Mouse (Mus musculus): ENCODE results near the gene Ephb4. TPM values are rescaled to one million over a fixed set of nuclear protein-coding genes. Genes with fewer than 3 reads are reported as not detected.

The Ephb4 gene
- polyA plus RNA-seq, 1 experiment from 2014 or later: 10.8 TPM

GRCm38 (mm10) chr5:137338256-137338655 lies 11.7 kb upstream of the Ephb4 start:
- no peaks in the 10 kb centered on the region for H3K36me3 ChIP-seq
- ATAC-seq (ENCODE audit: low read depth): peak; percentile 82
- under 1% methylated on average over 19 of the region's 19 CpGs for WGBS

GRCm38 (mm10) chr5:137338663-137339289 lies 11.1 kb upstream of the Ephb4 start:
- peak; percentile 15; the same call in 1 of the 2 replicates for ATAC-seq (ENCODE audit: low read depth)
- no peaks in the 10 kb centered on the region for H3K9me3 ChIP-seq
- no peaks in the 10 kb centered on the region for H3K36me3 ChIP-seq
- peaks cover 32% of the 10 kb centered on the region for H3K4me1 ChIP-seq (replicated peaks)
- H3K4me2 ChIP-seq: peak overlapping the region; percentile 83
- H3K4me3 ChIP-seq: peak overlapping the region; percentile 42
- H3K9ac ChIP-seq: peak overlapping the region; percentile 74
- WGBS: 1% methylated on average over 11 of the region's 11 CpGs
- peak overlapping the region; percentile 83 for H3K27ac ChIP-seq (replicated peaks)
- H3K27me3 ChIP-seq: no peaks in the 10 kb centered on the region; the same call in 1 of the 2 replicates

More at GRCm38 (mm10) chr5:137338256-137338655, 11.7 kb upstream of the Ephb4 start:
- H3K4me2 ChIP-seq: peak overlapping the region; percentile 83
- no peaks in the 10 kb centered on the region for H3K9me3 ChIP-seq
- H3K27me3 ChIP-seq: no peaks in the 10 kb centered on the region; the same call in 1 of the 2 replicates
- peak overlapping the region; percentile 83 for H3K27ac ChIP-seq (replicated peaks)
- peak overlapping the region; percentile 74 for H3K9ac ChIP-seq
- H3K4me3 ChIP-seq: peak overlapping the region; percentile 42
- H3K4me1 ChIP-seq (replicated peaks): peaks cover 34% of the 10 kb centered on the region

GRCm38 (mm10) chr5:137339290-137339979 lies 10.5 kb upstream of the Ephb4 start:
- Histone ChIP-seq H3K4me1 (replicated peaks) (peaks cover 25% of the 10 kb centered on the region), H3K9me3 (no peaks in the 10 kb centered on the region), H3K36me3 (no peaks in the 10 kb centered on the region), H3K27ac (replicated peaks) (peak overlapping the region; percentile 83), H3K4me2 (peak overlapping the region; percentile 83), H3K9ac (peak overlapping the region; percentile 74), H3K4me3 (peak overlapping the region; percentile 42), H3K27me3 (no peaks in the 10 kb centered on the region; the same call in 1 of the 2 replicates)
- whole genome bisulfite sequencing: 8% methylated on average over 22 of the region's 22 CpGs
- ATAC-seq (ENCODE audit: low read depth): peak; percentile 68

- Histone ChIP-seq H3K27ac (replicated peaks) (peak overlapping the region; percentile 83), H3K4me1 (replicated peaks) (peaks cover 25% of the 10 kb centered on the region), H3K9ac (peak overlapping the region; percentile 74; the same call in 1 of the 2 replicates), H3K4me3 (0 out of 2 replicates have a peak overlapping the region, but pooled peaks have one; percentile 42), H3K9me3 (no peaks in the 10 kb centered on the region), H3K27me3 (no peaks in the 10 kb centered on the region; the same call in 1 of the 2 replicates), H3K4me2 (peak overlapping the region; percentile 83), H3K36me3 (no peaks in the 10 kb centered on the region)
- no peak for ATAC-seq (ENCODE audit: low read depth)
- WGBS: 72% methylated on average over 6 of the region's 6 CpGs
These were observed 9.7 kb upstream of the Ephb4 start for GRCm38 (mm10) chr5:137340222-137340621.

GRCm38 (mm10) chr5:137342407-137343012 lies 7.4 kb upstream of the Ephb4 start:
- Histone ChIP-seq H3K27me3 (0 out of 2 replicates have a peak, but pooled peaks cover under 1% of the 10 kb centered on the region), H3K4me2 (no peak overlapping the region), H3K27ac (replicated peaks) (no peak overlapping the region), H3K4me3 (no peak overlapping the region), H3K9ac (no peak overlapping the region), H3K36me3 (no peaks in the 10 kb centered on the region), H3K4me1 (replicated peaks) (peaks cover 23% of the 10 kb centered on the region), H3K9me3 (no peaks in the 10 kb centered on the region)
- 83% methylated on average over 7 of the region's 7 CpGs for WGBS
- ATAC-seq (ENCODE audit: low read depth): no peak

- no peak overlapping the region for H3K27ac ChIP-seq (replicated peaks)
- no peak overlapping the region for H3K4me3 ChIP-seq
- H3K4me2 ChIP-seq: no peak overlapping the region
- ATAC-seq (ENCODE audit: low read depth): no peak
- H3K36me3 ChIP-seq: no peaks in the 10 kb centered on the region
- 92% methylated on average over 5 of the region's 5 CpGs for WGBS
- H3K9me3 ChIP-seq: no peaks in the 10 kb centered on the region
- peaks cover 23% of the 10 kb centered on the region for H3K4me1 ChIP-seq (replicated peaks)
- H3K9ac ChIP-seq: no peak overlapping the region
- H3K27me3 ChIP-seq: peaks cover 5% of the 10 kb centered on the region; the same call in 1 of the 2 replicates
These were observed 6.5 kb upstream of the Ephb4 start for GRCm38 (mm10) chr5:137343412-137343811.

DNA sequence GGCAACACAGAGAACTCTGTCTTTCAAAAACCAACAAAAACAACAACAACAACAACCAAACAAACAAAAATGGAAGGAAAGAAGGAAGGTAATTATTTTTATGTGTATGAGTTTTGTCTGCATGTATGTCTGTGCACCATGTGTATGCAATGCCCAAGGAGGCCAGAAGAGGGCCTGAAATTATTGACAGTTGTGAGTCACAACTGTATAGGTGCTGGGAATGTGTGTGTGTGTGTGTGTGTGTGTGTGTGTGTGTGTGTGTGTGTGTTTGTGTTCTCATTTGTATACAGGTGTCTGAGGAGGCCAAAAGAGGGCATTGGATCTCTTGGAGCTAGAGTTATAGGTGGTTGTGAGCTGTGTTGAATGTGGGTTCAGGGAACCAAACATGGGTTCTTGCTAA lies 6.0 kb upstream of the Ephb4 start:
- no peaks in the 10 kb centered on the region for H3K9me3 ChIP-seq

DNA sequence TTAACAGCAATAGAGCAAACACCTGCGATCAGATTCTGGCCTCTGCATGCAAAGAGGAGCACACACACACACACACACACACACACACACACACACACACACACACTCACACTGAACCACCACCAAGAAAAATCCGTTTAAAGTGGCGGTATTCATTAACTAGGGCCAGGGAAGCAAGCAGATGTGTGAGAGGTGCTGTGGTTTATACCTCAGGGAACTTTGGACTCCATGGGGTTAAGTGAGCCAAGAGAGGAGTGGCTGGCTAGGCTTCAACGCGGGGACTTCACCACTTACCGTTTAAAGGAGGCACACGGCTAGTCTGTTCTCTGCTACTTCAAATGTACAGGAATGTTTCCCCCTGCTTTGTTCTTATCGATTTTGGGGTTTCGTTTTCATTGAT lies 4.1 kb upstream of the Ephb4 start:
- 28% methylated on average over 9 of the region's 9 CpGs for WGBS
- peaks cover 27% of the 10 kb centered on the region for H3K27me3 ChIP-seq
- no peak overlapping the region for H3K9ac ChIP-seq
- peaks cover 26% of the 10 kb centered on the region for H3K4me1 ChIP-seq (replicated peaks)
- H3K9me3 ChIP-seq: no peaks in the 10 kb centered on the region
- H3K36me3 ChIP-seq: no peaks in the 10 kb centered on the region
- H3K27ac ChIP-seq (replicated peaks): no peak overlapping the region
- no peak overlapping the region for H3K4me2 ChIP-seq
- no peak for ATAC-seq (ENCODE audit: low read depth)
- H3K4me3 ChIP-seq: no peak overlapping the region

More for the DNA sequence above, 6.0 kb upstream of the Ephb4 start:
- no peak overlapping the region for H3K4me3 ChIP-seq
- no peak overlapping the region for H3K4me2 ChIP-seq
- H3K4me1 ChIP-seq (replicated peaks): peaks cover 23% of the 10 kb centered on the region
- H3K9ac ChIP-seq: no peak overlapping the region
- no peak for ATAC-seq (ENCODE audit: low read depth)
- H3K36me3 ChIP-seq: no peaks in the 10 kb centered on the region
- peaks cover 9% of the 10 kb centered on the region for H3K27me3 ChIP-seq
- no peak overlapping the region for H3K27ac ChIP-seq (replicated peaks)

GRCm38 (mm10) chr5:137346388-137346787 lies 3.5 kb upstream of the Ephb4 start:
- H3K9ac ChIP-seq: no peak overlapping the region
- ATAC-seq (ENCODE audit: low read depth): no peak
- peaks cover 31% of the 10 kb centered on the region for H3K4me1 ChIP-seq (replicated peaks)
- no peaks in the 10 kb centered on the region for H3K9me3 ChIP-seq
- H3K27me3 ChIP-seq: peaks cover 30% of the 10 kb centered on the region
- no peak overlapping the region for H3K27ac ChIP-seq (replicated peaks)
- 82% methylated on average over 1 of the region's 1 CpGs for WGBS
- no peaks in the 10 kb centered on the region for H3K36me3 ChIP-seq
- H3K4me2 ChIP-seq: no peak overlapping the region
- no peak overlapping the region for H3K4me3 ChIP-seq

DNA sequence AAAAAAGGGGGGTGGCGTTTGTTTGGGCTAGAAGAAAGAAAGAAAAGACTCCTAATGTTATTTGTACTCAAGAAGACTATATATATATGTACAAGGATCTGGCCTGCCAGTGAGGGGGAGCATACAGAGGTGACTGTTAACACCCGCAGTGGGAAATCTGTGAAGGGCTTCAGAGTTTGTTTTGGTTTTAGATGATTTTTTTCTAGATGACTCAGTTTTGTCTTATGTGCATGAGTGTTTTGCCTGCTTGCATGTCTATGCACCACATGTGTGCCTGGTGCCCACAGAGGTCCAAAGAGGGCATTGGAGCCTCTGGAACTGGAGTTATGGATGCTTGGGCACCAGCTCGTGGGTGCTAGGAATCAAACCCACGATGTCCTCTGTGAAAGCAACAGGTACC lies 2.9 kb upstream of the Ephb4 start:
- H3K9ac ChIP-seq: no peak overlapping the region
- H3K4me2 ChIP-seq: no peak overlapping the region
- 87% methylated on average over 4 of the region's 4 CpGs for WGBS

DNA sequence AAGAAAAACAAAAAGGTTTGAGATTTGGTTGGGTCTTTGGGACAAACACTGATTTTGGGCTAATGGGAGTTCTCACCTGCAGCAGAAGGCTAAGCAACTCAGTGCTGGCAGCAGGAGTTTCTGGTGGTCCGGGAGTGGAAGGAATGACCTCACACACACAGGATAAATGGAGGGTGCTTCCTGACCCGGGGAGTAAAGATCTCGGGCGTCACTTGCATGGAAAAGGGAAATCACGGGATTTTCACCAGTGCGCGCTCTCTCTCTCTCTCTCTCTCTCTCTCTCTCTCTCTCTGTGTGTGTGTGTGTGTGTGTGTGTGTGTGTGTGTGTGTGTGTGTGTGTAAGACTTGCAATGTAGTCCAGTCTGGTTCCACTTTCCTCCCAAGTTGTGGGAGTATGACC lies 2.1 kb upstream of the Ephb4 start:
- Histone ChIP-seq H3K9me3 (no peaks in the 10 kb centered on the region), H3K36me3 (no peaks in the 10 kb centered on the region), H3K9ac (no peak overlapping the region), H3K4me2 (no peak overlapping the region), H3K27me3 (peaks cover 30% of the 10 kb centered on the region), H3K27ac (replicated peaks) (no peak overlapping the region), H3K4me1 (replicated peaks) (peaks cover 46% of the 10 kb centered on the region), H3K4me3 (no peak overlapping the region)
- ATAC-seq (ENCODE audit: low read depth): no peak
- 15% methylated on average over 7 of the region's 7 CpGs for WGBS

More for the DNA sequence above, 2.9 kb upstream of the Ephb4 start:
- Histone ChIP-seq H3K36me3 (no peaks in the 10 kb centered on the region), H3K9me3 (no peaks in the 10 kb centered on the region), H3K4me3 (no peak overlapping the region), H3K27ac (replicated peaks) (no peak overlapping the region), H3K27me3 (peaks cover 30% of the 10 kb centered on the region), H3K4me1 (replicated peaks) (peaks cover 37% of the 10 kb centered on the region)
- no peak for ATAC-seq (ENCODE audit: low read depth)

Data from neural tube, embryonic 13.5 days (tissue).